Mouse (Mus musculus) layer of hippocampus, adult 11-12 months (tissue): ENCODE measurements around the gene Masp1.
A peak's percentile ranks its signal among the peaks of the same experiment; 100 is the strongest.

ENCODE experiments used
- DNase-seq: peaks from one replicate; pipeline ENCODE4 v3.0.0; 2022; ENCODE audit warnings: low spot score

Masp1 gene

GRCm38 (mm10) chr16:23458906-23459588 is 61.6 kb downstream of the Masp1 start:
- DNase-seq: no peak

DNA sequence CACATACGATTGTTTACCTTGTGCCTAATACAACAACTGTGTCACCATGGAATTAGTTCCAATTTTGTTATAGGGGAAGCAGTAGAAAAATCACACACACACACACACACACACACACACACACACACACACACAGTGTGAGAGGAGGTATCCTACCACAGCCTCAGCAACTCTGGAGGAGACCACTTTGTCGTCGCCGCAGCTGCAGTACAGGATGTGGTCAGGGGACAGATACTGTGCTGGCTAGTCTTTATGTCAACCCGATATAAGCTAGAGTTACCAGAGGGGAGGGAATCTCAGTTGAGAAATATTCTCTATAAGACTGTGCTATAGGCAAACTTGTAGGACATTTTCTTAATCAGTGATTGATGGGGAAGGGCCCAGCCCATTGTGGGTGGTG is 63.3 kb downstream of the Masp1 start:
- DNase-seq: no peak

DNA sequence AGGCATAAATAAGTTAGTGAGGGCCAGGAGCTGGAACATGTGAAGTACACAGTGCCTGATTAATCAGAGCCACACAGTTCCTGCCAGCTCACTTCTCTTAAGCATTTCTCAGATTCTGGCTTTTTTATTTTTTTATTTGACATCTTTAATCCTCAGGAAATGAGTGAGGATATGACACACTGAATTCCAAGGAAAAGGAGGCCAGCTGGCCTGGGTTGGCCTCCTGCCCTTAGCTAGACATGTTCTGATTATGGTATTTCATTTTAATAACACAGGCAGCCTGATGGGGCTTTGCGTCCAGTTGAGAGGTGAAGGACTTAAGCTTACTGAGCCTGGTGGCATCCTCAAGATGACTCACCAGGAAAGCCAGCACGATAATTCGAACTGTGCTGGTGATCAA is 64.1 kb downstream of the Masp1 start:
- no peak for DNase-seq

GRCm38 (mm10) chr16:23454376-23454775 is 66.2 kb downstream of the Masp1 start:
- no peak for DNase-seq

DNA sequence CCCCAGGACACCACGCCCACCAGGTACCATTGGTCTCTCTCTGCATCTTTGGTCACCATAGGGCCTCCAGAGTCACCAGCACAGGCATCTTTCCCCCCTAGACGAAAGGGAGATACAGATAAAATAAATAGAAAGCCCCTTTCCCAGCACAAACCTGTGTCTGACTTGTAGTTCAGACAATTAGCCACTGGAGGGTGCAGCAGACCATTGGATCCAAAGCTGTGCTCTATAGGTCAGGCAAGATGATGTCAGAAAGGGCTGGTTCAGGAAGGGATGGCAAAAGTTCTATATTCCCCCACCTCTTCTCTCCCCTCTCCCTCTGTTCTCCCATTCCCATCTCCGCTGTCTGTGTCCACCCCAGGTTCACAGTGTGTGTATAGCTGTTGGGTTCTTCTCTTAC is 68.1 kb downstream of the Masp1 start:
- DNase-seq: peak; percentile 70

GRCm38 (mm10) chr16:23450816-23451215 is 69.8 kb downstream of the Masp1 start:
- DNase-seq: no peak

- no peak for DNase-seq
Observed at GRCm38 (mm10) chr16:23449946-23450345, 70.7 kb downstream of the Masp1 start.

- DNase-seq: no peak
Observed at GRCm38 (mm10) chr16:23444231-23444630, 76.4 kb downstream of the Masp1 start.

GRCm38 (mm10) chr16:23437404-23438166 is 83.0 kb downstream of the Masp1 start:
- no peak for DNase-seq

DNA sequence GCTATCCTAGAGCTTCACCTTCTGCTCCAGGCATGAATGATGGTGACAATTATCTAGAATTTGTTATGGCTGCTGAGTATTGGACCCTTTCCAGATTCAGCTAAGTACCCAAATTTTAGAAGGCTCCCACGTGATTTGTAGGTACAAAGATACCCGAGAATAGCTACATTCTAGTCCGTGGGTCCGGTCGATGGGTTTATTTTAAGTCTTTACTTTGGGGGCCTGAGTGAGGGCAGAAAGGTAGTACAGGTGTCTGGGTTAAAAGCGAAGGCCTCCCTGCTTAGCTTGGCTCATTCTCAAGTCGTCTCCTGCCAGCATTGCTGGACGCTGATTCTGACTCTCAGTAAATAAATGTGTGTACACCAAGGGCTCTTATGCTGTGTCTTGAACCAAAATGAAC is 90.6 kb downstream of the Masp1 start:
- no peak for DNase-seq

GRCm38 (mm10) chr16:23428647-23429319 is 91.8 kb downstream of the Masp1 start, which contains the start of gene Rtp1:
Gene Rtp1, plus strand, starts transcription at chr16:23429133.
- DNase-seq: no peak

DNA sequence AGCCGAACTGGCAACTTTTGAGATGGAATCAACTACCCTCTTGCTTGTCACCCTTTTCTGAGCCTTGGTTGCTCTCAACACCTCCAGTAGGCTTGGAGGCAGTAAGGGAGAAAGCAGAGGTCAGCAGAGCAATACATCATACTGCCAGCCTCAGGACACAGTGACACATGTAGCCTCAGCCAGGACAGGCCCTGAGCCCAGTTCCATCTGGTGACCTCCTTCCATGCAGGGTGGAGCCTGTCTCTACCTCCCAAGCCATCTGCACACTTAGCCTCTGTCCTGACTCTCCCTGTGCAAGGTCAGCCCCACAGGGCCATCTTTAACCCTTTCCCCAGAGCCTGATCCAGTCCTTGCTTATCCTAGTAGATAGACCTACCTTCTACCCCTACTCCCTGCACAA is 92.9 kb downstream of the Masp1 start:
- DNase-seq: no peak

GRCm38 (mm10) chr16:23423825-23424224 is 96.8 kb downstream of the Masp1 start:
- no peak for DNase-seq

DNA sequence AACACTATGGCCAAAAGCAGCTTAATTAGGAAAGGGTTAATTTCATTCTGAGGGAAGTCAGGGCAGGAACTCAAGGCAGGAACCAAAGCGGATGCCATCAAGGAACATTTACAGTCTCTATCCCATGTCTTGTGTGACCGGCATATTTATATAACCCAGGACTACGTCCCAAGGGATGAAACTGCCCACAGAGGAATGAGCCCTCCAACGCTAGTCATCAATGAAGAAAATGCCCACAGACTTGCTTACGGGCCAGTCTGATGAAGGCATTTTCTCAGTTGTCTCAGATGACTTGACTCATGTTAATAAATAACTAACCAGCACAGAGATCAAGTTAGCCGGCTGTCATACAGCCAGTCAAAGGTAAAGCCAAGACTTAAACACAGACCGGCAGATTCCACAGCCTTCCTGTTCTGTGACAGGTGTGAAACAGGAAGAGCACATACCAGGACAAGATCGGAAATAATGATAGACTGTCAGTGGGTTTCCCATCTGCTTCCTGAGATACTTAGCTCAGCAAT is 101.0 kb downstream of the Masp1 start:
- DNase-seq: no peak

DNA sequence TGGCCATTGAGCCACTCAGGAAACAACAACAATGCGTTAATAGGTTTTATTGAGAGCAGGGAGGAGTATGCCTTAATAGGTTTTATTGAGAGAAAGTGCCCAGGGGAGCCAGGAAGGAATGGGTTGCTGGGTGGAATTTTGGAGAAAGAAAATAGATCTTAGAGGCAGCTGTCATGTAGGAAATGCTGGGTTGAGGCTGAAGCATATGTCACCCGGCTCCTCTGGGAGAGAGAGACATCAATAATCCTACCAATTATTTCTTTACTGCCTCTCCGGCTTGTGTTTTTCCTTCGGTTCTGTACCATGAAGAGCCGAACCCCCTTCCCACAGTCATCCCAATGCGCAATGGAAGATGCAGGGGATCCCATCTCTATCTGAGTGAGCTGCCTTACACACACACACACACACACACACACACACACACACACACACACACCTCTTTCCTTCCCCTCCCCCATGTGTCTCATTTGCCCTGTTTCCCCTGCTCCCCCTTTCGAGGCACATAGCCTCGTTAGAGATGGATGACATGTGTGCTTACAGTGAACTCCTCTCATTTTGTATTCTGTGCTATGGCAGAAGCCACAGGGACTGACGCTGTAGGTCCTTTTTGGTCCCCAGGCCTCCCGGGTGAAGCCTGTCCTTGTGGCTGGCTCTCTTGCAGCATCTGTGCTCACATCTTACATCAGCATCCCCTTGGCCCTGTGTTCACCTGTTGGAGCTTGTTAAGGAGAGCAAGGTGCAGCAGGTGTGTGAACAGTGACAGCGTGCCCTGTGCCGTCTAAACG is 103.0 kb downstream of the Masp1 start:
- no peak for DNase-seq

DNA sequence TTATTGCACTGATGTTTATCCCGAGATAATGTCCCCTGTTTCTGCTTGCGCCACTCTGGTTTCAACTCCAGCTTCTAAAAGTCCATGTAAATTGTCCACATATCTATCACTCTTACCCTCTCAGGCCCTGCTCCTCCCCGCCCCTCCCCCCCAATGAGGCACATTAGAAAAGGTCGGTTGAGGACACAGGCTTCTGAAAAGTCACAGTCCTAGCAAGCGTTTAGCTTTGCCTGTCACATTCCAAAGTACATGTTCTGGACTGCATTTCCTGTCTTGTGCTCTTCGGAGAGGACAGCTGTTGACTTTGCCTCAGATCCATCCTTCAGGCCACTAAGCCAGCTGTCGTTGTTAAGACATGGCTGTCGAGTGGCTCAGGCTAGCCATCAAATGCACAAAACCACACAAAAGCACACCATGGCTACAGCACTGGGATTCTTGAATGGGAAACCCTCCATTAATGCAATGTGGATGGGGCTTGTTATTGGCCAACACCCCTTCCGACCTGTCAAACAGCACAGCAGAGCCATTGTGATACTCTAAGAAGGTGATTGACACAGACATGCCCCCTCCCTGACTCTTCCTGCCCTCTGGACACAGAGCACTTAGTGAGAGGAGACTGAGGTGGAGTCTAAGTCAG is 103.8 kb downstream of the Masp1 start:
- no peak for DNase-seq

DNA sequence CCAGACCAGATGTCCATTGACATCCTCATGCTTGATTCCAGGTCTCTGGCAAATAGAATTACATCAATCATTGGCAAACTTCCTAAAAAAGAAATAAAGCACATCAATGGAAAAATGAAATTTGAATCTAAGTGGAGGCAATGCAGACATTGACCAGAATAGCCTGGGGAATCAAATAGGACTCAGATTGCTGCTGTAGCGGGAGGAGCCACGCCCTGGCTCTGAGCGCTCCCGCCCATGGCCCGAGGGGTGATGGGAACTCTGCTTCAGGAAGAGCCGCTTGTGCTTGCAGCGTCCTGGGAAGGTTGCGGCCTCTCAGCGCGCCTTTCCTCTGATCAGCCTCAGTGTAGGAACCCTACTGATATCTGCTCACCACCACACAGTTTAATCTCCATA is 104.4 kb downstream of the Masp1 start:
- DNase-seq: no peak

- no peak for DNase-seq
Observed at GRCm38 (mm10) chr16:23412930-23413329, 107.7 kb downstream of the Masp1 start.

DNA sequence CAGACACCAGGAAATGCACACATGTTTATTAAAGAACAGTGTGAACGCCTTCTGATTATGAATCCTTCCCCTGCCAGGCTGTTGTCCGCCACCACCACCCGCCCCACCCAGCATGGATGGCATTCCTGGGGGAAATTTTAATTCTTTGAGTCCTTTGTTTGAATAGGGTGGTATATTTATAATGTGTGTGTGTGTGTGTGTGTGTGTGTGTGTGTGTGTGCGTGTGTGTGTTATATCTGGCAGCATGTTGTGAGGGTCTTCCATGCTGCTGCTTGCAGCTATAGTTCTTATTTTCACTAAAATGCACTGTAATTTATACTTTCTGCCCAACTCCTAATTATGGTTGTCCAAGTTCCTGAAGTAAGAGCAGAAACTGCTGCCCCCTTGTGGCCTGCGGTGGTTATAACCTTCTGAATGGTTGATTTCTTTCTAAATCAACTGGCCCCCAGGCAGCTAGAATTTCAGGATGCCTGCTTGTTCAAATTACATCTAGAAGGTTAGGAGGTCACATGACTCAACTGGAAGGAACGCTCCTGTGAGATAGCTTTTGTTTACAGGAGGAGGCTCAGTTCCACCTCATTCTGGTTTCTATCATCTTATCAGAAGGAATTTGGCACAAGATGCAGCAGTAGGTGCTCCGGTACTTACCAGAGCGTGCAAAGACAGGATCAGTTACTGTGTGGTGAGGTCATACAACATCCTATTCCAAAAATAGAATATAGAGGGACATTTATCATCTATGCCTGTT is 117.4 kb downstream of the Masp1 start:
- DNase-seq: peak; percentile 84

DNA sequence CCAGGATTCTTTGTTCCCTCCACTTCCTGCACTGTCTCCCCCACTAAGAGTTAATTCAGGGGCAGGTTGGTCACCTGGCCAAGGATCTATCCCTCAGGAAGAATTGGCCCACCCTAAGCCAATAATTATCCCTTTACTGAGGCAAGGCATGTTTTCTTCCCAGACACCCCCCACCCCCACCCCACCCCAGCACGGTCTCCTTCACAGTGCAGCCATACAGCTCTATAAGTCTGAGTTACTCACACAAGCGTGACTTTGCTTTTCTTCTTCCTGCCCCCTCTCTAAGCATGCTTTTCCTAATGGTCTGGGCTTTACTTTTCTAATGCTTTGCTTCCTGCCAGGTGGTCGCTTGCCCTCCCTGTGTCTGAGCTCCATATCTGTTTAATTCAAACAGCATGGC is 118.7 kb downstream of the Masp1 start:
- DNase-seq: no peak

DNA sequence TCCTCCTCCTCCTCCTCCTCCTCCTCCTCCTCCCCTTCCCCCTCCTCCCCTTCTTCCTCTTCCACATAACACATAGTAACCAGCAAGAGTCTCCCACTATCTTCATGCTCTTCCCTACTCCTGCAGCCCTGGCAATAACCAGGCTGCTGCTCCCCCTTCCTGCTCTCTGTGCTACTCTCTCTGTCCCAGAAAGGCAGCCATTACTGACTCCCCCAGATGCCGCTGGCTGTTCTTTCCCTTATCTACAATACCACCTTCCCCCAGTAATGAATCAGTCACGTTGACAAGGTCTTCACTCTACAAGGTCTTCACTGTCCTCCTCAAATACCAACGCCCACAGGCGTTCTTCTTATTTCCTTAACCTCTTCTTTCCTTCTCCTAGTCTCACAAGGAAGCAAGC is 119.2 kb downstream of the Masp1 start:
- DNase-seq: no peak
